Mouse (Mus musculus) brain, embryonic 14.5 days (tissue): ENCODE measurements around the gene Kcna3.

Experiments
- CTCF ChIP-seq: fragments of 200-500 bp; IDR thresholded peaks from 2 replicates; pipeline ENCODE4 v1.5.1; 2012; ENCODE audit warnings: inconsistent platforms, mild to moderate bottlenecking, moderate library complexity, borderline replicate concordance; ENCODE audit not compliant: insufficient read depth, insufficient read length; ENCODE audit errors: extremely low read depth
- POLR2A ChIP-seq: fragments of 200-500 bp; IDR thresholded peaks from 2 replicates; pipeline ENCODE4 v1.6.1; 2012; ENCODE audit warnings: mild to moderate bottlenecking, inconsistent platforms, borderline replicate concordance; ENCODE audit not compliant: poor library complexity, insufficient read depth, insufficient read length, severe bottlenecking; ENCODE audit errors: extremely low read depth

DNA sequence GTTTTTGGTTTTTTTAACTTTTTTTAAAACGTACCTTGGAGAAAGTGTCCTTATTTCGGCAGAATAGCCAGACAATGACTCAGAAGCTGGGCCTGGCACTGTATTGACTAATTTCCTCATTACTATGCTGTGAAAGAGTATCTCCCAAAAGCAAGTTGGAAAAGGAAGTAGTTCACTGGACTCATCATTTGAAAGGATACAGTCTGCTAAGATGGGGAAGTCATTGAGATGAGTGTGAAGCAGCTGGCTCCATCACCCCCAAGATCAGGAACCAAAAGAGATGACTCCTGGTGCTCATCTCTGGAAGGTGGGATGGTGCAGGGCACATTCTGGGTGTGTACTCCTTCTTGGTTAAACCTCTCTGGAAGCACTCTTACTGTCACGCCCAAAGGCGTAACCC lies 51.4 kb downstream of the Kcna3 start:
- TF ChIP-seq CTCF (no peak), POLR2A (no peak)
